ENCODE assay signal across 20 mouse cellular contexts in genomic region chr14:76518217-76518616, GRCm38 (mm10). TPM values are rescaled to one million over a fixed set of nuclear protein-coding genes. Genes with fewer than 3 reads are reported as not detected.
DNase-seq lines count a peak whose midpoint lies in the region; ATAC-seq and TF ChIP-seq lines count a peak whose summit lies in the region.
"Had no signal": no experiment of that assay in that cellular context is flagged by ENCODE, and none has a peak within 500 bp of the region (broad histone marks: within the 10 kb centered on the region; RNA-seq: fewer than 3 reads in every experiment).

No protein-coding gene starts in this region.

- H3K4me3 ChIP-seq in heart, embryonic 10.5 days: no peak overlapping the region
- peak overlapping the region; percentile 51 for H3K4me3 ChIP-seq in testis, adult 2 months (ENCODE audit: control insufficient read depth, low read depth, low read length)
- H3K4me3 ChIP-seq: forebrain, embryonic 13.5 days; heart, embryonic 15.5 days had no signal

- H3K27me3 ChIP-seq in heart, embryonic 10.5 days (ENCODE audit: insufficient read depth, poor library complexity, severe bottlenecking): no peaks in the 10 kb centered on the region
- no peaks in the 10 kb centered on the region for H3K27me3 ChIP-seq in testis, adult 2 months (ENCODE audit: control insufficient read depth, insufficient read depth, low read length)
- H3K27me3 ChIP-seq: forebrain, embryonic 13.5 days; heart, embryonic 15.5 days had no signal

- no peaks in the 10 kb centered on the region for H3K9me3 ChIP-seq in heart, embryonic 10.5 days
- H3K9me3 ChIP-seq: forebrain, embryonic 13.5 days; heart, embryonic 15.5 days had no signal

- H3K27ac ChIP-seq in heart, embryonic 10.5 days: peak overlapping the region; percentile 77; the same call in 1 of the 2 replicates
- H3K27ac ChIP-seq in testis, adult 2 months (ENCODE audit: control insufficient read depth, insufficient read depth, low read depth, low read length): no peak overlapping the region
- H3K27ac ChIP-seq: forebrain, embryonic 13.5 days; heart, embryonic 15.5 days had no signal

- H3K36me3 ChIP-seq in heart, embryonic 10.5 days: no peaks in the 10 kb centered on the region
- H3K36me3 ChIP-seq in testis, adult 2 months (ENCODE audit: control insufficient read depth, insufficient read depth, low read length): no peaks in the 10 kb centered on the region
- H3K36me3 ChIP-seq: G1E; heart, embryonic 15.5 days had no signal

- no peak for DNase-seq in heart, embryonic 10.5 days (ENCODE audit: low spot score)
- DNase-seq in heart, adult 9 months (ENCODE audit: low spot score in 2 of 2): no peak
- DNase-seq in testis, postnatal 10 days (ENCODE audit: low spot score): no peak
- DNase-seq in natural killer cell, adult 2 months (ENCODE audit: low spot score in 2 of 2): no peak
- DNase-seq in right cerebral cortex, postnatal 4 days: no peak
- DNase-seq: adrenal gland, postnatal 10 days; cerebellum, adult 11-12 months; cerebellum, adult 9-10 months; cerebellum, postnatal 36 days; forebrain, postnatal 0 days; gastrocnemius, postnatal 36 days; heart, adult 18-20 months had no signal

- H3K4me1 ChIP-seq in heart, embryonic 10.5 days: peaks cover 67% of the 10 kb centered on the region
- H3K4me1 ChIP-seq in testis, adult 2 months (ENCODE audit: control insufficient read depth, insufficient read depth, low read length): peaks cover 11% of the 10 kb centered on the region

- 52% methylated on average over 5 of the region's 5 CpGs for WGBS in heart, embryonic 10.5 days

- no peak for TF ChIP-seq CTCF in testis, adult 2 months (IDR thresholded peaks at IDR 0.05; ENCODE audit: control insufficient read depth, insufficient read depth, insufficient replicate concordance, low read depth, low read length)

- TF ChIP-seq POLR2A in testis, adult 2 months (IDR thresholded peaks at IDR 0.05; ENCODE audit: control insufficient read depth, low read depth, low read length): no peak

- 0 out of 2 replicates have a peak, but pooled peaks have one; percentile 30 for ATAC-seq in megakaryocyte, adult 5-6 weeks (ENCODE audit: poor library complexity, severe bottlenecking)
- ATAC-seq: forebrain, embryonic 13.5 days; forebrain, postnatal 0 days; hindbrain, embryonic 16.5 days; inflammation-experienced regulatory T-cells, adult 6 months; intestine, postnatal 0 days had no signal

RNA-seq across cellular contexts. Expression of gene Serp2, which starts 38.5 kb away (rescaled TPM):
- polyA plus RNA-seq in heart, embryonic 10.5 days (2016; fragmentation: Nextera tagmentation; extraction: Ambion mirVana): 25.3 and 27.0 TPM in 2 replicates
- 73.8 and 80.3 TPM in 2 replicates for polyA plus RNA-seq in testis, adult 2 months (2012; rRNA removed)
- not detected in 2 replicates for total RNA-seq in megakaryocyte, adult 5-6 weeks (2015)
- total RNA-seq in megakaryocyte, adult 5-6 weeks (2017): not detected in 2 replicates
- total RNA-seq: G1E had no signal
- polyA plus RNA-seq: G1E had no signal
